Mouse (Mus musculus): Measurements from ENCODE around the gene Plekha7.

The Plekha7 gene

GRCm38 (mm10) chr7:116217747-116218146, 90.4 kb downstream of the Plekha7 start:
- no peak for DNase-seq

DNA sequence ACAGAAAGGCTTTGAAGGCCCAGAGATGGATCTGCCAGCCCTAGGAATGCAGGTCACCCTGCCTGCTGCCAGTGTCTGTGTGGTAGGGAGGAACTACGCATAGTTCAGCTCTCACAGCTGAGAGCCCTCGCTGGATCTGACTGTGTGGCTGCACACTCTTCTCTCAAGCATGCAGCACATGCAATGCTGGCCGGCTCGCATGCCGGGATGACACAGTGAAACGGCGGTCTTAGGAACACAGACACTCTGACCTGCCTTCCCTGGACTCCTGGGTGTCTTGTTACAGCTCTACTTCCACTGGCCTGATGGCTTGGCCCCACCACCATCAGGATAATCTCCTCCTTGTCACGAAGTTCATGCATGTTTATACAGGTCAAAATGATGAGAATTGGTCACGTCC, 96.3 kb downstream of the Plekha7 start:
- no peak for DNase-seq

- no peak for DNase-seq
Measured at GRCm38 (mm10) chr7:116209926-116210631, 98.1 kb downstream of the Plekha7 start.

- DNase-seq, result no peak
Measured at GRCm38 (mm10) chr7:116208880-116209279, 99.3 kb downstream of the Plekha7 start.

DNA sequence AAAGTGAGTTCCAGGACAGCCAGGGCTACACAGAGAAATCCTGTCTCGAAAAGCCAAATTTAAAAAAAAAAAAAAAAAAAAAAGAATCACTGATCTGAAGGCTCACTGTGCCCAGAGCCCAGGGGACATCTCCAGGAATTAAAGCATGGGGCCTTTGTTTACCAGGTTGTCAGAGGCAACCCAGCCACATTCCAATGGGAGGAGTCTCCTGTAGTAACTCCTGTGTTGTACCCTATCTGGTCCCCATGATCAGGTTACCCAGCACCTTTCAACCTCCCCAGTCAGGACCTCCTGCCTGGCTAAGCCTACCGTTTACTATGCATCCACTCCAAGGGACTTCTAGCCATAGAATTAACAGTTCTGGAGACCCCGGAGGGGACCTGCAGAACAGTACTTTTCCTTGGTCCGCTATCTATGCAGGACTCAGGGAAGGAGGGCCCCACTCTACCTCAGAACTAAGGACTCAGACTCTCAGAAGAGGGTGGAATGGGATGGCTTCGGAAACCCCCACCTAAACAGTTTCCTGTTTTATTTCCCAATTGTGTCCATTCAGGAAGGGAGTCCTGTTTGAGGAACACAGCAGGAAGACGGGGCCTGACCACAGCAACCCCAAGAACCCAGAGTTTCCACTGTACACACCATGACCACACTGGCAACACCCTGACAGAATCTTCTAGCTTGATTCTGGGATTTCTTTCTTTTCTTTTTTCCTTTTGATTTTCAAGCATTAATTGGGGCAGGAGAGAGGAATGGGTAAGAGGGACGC, 101.2 kb downstream of the Plekha7 start:
- DNase-seq, result no peak

- no peak for DNase-seq
Measured at GRCm38 (mm10) chr7:116205451-116205850, 102.7 kb downstream of the Plekha7 start.

DNA sequence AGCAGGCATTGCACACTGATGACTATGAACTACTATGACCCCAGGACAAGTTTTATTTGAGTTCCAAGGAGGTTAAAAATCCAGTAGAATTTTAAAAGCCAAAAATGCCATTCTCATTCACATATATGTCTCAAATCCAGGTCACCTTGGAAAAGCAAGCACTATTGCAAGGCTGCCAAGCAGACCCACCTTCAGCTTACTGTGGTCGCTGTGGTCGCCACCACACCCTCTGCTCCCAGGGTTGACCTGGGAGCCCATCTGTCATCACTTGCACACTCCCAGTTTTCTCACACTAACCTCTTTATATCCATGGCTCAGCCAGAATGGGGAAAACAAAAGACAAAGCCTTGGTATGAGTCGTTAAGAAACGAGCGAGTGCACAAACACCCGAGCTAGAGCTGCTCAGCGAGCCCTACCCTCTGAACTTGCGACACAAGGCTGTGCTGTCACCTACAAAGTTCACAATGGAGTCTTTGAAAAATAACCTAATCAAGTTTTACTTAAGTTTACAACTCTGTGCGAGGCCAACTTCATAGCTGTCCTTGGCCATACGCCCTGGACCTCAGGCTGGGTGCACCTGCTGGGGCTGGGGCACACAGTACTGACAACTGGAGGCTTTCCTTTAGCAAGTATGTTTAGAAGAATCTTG, 106.0 kb downstream of the Plekha7 start:
- no peak for DNase-seq

GRCm38 (mm10) chr7:116200951-116201351, 107.2 kb downstream of the Plekha7 start:
- peak in 1 of 2 experiments; percentile 40 for DNase-seq

GRCm38 (mm10) chr7:116200544-116200943, 107.6 kb downstream of the Plekha7 start:
- no peak for DNase-seq

- DNase-seq, result no peak
Measured at GRCm38 (mm10) chr7:116198902-116199301, 109.3 kb downstream of the Plekha7 start.

DNA sequence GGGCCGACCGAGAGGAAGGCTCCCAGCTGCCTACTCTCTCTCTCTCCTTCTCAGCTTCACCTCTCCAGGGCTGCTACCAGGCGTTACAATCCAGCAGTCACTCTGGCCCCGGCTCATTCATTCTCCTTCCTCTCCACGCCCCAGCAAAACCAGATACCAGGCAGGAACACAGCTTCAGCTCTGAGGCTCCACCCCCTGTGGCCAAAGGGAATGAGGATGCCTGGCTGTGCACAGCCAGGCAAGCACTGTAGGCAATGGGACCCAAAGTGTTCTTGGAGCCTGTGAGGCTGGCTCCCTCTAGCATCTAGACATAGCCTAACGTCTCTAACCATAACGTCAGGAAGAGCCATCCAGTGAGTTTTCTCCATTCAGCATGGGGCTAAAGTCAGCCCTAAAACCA, 109.8 kb downstream of the Plekha7 start:
- no peak for DNase-seq

- no peak for DNase-seq
Measured at GRCm38 (mm10) chr7:116196974-116197679, 111.0 kb downstream of the Plekha7 start.

- no peak for DNase-seq
Measured at GRCm38 (mm10) chr7:116194996-116195395, 113.2 kb downstream of the Plekha7 start.

DNA sequence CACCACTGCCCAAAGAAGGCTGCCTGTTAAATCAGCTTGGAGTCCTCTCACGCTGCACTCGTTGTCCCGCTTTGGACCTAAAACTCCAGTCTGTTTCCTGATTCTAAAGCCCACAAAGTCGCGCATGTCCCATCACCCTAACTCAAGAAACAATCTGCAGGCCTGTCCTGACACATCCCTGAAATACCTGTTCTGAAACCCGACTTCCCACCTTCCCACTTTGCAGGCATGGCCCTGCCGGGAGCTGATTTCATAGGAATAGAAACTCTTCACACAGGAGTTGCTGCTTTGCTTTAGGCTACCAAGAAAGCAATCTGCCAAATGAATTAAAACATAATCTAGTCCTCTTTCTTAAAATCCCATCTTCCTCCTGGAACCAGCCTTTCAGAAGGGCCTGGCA, 115.2 kb downstream of the Plekha7 start:
- DNase-seq, result no peak

GRCm38 (mm10) chr7:116192096-116192595, 116.0 kb downstream of the Plekha7 start:
- DNase-seq, result no peak

GRCm38 (mm10) chr7:116191138-116191537, 117.0 kb downstream of the Plekha7 start:
- DNase-seq, result no peak

GRCm38 (mm10) chr7:116189708-116190107, 118.5 kb downstream of the Plekha7 start:
- DNase-seq, result no peak

GRCm38 (mm10) chr7:116188391-116188790, 119.8 kb downstream of the Plekha7 start:
- no peak for DNase-seq

GRCm38 (mm10) chr7:116187521-116187920, 120.7 kb downstream of the Plekha7 start:
- DNase-seq, result no peak

DNA sequence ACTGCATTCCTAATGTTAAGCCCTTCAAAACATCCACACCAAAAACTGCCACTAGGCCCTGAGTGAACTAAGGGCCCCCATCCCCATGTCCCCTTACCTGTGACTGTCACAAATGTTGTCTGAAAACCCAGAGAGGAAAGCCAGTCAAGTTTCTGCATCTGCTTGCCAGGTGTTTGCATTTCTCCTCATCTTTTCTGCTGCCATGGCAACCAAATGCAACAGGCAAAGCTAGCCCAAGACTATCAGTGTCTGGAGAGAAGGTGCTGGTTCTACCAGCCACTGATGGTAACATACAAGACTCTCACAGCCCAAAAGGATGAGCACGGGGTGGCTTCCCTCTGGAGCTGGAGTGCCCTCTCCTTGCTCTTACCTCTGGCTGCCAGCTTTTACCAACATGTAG, 121.3 kb downstream of the Plekha7 start:
- no peak for DNase-seq

DNA sequence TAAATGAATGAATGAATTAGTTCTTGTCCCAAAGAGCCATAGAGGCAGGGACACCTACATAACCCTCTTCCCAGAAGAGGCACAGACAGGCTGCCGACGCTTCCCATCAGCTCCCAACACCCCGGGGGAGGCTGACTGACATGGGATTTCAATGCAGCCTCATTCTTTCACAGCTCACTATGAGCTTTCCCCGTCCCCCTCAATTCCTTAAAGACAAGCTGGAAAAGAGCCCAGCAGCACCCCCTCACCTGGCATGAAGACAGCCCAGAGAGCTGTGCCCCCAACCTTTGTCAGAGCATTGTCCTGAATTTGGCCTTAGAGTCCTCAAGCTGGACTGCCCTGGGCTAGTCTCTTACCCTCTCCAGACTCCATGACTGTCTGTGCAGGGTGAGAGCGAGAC, 122.0 kb downstream of the Plekha7 start:
- no peak for DNase-seq

- peak; percentile 48 to 63 for DNase-seq
Measured at GRCm38 (mm10) chr7:116184358-116185057, 123.7 kb downstream of the Plekha7 start.

Data from kidney, adult 8-10 months (tissue).